Mouse (Mus musculus): ENCODE data around the gene Zfp110.
A peak's percentile ranks its signal among the peaks of the same experiment; 100 is the strongest.
"Not testable (repeated sequence)": the region's sequence is repeated elsewhere in the genome, so short reads cannot be mapped to it uniquely, and the experiment has no call there.

Zfp110 gene

GRCm38 (mm10) chr7:12834162-12835120 lies at the start of gene Zfp110:
Gene Zfp110, plus strand, starts transcription at chr7:12834761.
- peak; percentile 78 for DNase-seq (ENCODE audit: low spot score)

DNA sequence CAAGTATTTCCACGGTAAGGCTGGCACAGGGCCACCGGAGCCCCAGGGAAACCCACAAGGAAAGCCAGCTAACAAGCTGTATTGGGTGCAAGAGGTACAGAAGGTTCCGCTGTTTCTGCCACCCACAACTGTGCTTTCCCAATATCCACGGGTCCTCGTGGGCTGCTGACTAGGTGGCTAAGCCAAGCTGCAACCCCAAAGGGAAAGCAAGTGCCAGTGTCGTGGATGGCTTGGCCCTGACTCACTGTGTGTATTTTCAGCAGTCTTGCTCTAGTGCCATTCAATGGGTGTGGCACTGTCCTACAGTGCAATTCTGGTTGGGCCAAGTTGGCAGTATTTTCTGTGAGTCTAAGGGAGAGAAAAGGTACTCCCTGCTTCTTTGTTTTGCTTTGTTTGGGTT lies 47.2 kb upstream of the Zfp110 start:
- no peak for DNase-seq (ENCODE audit: low spot score)

DNA sequence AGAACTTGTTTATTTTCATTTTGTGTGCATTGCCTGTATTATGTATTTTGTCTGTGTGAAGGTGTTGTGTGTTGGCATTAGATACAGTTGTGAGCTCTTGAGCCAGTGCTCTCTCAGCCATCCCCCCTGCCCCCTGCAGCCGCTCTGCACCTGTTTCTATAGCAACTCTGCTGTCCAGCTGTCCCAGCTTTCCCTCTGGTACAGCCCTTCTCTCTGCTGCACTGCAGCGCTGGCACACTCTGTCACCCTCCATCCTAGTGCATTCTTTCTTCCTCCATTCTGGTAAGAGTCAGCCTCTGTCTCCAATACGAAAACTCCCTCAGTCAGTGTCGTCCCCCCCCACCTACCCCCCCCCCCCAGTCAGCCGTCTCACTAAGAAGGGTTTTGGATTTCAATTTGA lies 46.5 kb upstream of the Zfp110 start:
- DNase-seq (ENCODE audit: low spot score) = no peak

- not testable (repeated sequence) for DNase-seq (ENCODE audit: low spot score)
These were observed 41.9 kb upstream of the Zfp110 start for GRCm38 (mm10) chr7:12792624-12793023.

- no peak for DNase-seq (ENCODE audit: low spot score)
These were observed 36.6 kb upstream of the Zfp110 start for GRCm38 (mm10) chr7:12797971-12798370.

DNA sequence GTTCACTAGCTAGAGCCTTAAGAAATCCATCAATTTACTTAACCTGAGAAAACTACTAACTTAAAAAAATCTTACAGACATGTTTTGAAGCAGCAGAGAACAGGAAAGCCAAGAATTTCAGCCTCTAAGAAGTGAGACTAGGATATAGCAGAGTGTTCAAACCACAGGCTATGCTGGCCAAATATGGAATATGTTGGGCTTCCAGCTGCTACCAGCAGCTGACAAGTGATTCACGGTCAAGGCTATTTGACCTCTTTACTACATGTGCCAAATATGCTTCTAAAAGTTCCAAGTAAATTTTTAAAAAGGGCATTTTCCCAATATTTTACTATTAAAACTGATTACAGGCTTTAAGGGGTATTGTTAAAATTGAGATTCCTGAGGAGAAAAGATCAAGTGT lies 35.0 kb upstream of the Zfp110 start:
- no peak for DNase-seq (ENCODE audit: low spot score)

- peak; percentile 65 for DNase-seq (ENCODE audit: low spot score)
These were observed 31.5 kb upstream of the Zfp110 start, which contains the start of gene Zscan18 for GRCm38 (mm10) chr7:12802866-12803726. Gene Zscan18, minus strand, starts transcription at chr7:12803635.

GRCm38 (mm10) chr7:12803727-12804071 lies 30.9 kb upstream of the Zfp110 start:
- no peak for DNase-seq (ENCODE audit: low spot score)

GRCm38 (mm10) chr7:12815566-12815965 lies 19.0 kb upstream of the Zfp110 start:
- DNase-seq (ENCODE audit: low spot score) = no peak

- DNase-seq (ENCODE audit: low spot score) = peak; percentile 79
These were observed 15.9 kb upstream of the Zfp110 start, which contains the start of gene Zfp329 for GRCm38 (mm10) chr7:12818521-12819295. Gene Zfp329, minus strand, starts transcription at chr7:12818858.

- DNase-seq (ENCODE audit: low spot score) = no peak
These were observed 671 bp downstream of the Zfp110 start for GRCm38 (mm10) chr7:12835193-12835671.

DNA sequence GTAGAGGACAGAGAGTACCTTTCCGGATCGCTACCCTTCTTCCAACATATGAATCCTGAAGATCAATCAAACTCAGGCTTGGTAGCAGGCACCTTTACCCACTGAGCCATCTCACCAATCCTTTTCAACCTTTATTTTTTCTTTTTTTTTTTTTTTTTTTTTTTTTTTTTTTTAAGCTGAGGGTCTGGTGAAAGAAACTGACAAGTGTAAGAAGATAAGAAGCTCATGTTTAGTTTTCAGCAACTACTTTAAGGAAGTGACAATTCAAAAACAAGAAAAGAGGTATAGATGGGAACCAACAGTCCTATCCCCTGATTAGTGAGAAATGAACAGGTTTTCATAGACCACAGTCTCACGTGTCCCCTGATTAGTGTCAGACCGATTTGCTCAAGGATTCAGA lies 1.2 kb downstream of the Zfp110 start:
- no peak for DNase-seq (ENCODE audit: low spot score)

- no peak for DNase-seq (ENCODE audit: low spot score)
These were observed 39.7 kb downstream of the Zfp110 start for GRCm38 (mm10) chr7:12874301-12874700.

DNA sequence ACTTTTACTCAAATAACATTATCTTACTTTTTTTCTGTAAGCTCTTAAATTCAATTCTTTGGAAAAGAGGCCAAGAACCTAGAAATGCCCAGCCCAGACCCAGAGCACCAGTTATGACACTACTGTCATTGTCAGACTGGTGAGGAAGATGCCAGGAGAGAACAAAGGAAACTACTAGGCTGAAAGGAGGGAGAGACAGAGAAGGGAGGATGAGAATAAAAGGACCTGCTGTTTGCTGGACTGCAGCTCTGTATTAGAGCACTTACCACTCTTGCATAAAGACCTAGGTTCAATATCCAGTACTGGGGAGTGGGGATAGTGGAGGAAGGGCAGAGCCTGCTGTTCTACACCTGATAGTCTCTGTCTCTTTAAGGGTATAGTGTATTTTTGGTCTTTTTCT lies 45.5 kb downstream of the Zfp110 start:
- no peak for DNase-seq (ENCODE audit: low spot score)

DNA sequence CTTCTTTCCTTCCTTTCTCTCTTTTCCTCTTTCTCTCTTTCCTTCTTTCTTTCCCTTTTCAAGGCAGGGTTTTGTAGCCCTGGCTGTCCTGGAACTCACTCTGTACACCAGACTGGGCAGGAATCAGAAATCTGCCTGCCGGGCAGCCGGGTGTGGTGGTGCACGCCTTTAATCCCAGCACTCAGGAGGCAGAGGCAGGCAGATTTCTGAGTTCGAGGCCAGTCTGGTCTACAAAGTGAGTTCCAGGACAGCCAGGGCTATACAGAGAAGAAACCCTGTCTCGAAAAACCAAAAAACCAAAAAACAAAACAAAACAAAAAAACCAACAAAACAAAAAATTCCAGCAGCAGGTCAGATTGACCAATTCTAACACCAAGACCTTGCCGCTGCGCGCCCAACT lies 45.9 kb downstream of the Zfp110 start:
- DNase-seq (ENCODE audit: low spot score) = not testable (repeated sequence)

DNA sequence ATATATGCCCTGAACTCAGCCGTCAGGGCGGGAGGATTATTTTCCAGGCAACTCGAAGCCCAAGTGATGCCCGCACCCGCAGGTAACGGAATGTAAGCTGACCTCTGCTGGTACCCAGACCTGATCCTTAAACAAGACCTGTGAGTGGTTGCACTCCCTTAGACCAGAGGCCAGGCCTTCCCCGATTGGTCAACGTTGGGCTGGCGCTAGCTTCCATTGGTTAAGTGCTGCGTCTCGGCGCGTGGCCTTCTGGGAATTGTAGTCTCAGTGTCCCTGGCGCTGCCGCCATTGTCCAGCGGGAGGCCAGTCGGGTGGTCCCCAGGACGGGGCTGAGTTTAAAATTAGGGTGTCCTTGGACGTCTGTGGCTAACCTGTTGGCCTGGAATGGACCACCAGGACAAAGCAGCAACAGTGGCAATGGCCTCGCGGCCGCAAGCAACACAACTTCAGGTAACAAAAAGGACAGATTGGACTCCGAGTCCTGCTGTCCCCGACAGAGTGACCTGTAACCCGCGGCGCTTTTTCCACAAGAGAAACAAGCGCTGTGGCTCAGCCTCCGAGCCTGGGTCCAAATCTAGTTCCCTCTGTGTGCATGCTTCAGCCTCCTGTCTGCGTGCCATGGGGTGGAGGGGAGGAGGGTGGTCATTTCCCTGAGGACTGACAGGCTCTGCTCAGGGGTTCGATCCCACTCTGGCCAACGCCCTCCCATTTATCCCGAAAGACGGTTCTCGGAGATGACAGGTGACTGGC lies 46.5 kb downstream of the Zfp110 start, which contains the start of gene Zfp128:
Gene Zfp128, plus strand, starts transcription at position 267 of the 750 bp plus-strand sequence.
- DNase-seq (ENCODE audit: low spot score) = peak; percentile 92

DNA sequence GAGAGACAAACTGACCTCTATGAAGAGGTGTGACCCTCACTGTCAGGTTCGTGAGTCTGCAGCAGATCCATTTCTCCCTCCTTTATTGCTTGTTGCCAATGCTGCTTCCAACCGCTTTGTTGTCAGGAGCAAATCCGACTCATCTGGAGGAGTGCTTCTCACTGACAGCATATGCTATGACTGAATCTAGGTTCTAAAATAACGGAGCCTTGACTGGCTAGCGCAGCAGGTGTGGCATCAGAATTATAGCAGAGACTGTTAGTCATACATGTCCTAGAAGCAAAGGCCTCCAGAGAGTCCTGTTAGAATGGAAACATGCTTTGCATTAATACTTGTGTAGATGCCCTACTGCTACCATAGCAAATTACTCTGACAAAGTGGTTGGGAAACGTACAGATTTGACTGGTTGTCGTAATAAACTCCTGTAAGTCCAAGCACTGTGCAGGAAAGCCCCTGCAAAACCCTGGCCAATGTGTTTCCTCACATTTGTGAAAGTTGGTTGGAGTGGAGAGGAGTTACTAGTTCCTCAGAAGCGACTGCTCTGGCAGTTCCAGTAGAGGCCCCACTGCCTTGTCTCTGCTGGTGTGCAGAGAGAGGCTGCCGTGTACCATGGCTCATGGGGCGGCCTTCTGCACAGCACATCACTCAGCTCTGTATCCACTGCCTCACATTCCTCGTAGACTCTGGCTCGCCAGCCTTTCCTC lies 52.2 kb downstream of the Zfp110 start:
- DNase-seq (ENCODE audit: low spot score) = no peak

DNA sequence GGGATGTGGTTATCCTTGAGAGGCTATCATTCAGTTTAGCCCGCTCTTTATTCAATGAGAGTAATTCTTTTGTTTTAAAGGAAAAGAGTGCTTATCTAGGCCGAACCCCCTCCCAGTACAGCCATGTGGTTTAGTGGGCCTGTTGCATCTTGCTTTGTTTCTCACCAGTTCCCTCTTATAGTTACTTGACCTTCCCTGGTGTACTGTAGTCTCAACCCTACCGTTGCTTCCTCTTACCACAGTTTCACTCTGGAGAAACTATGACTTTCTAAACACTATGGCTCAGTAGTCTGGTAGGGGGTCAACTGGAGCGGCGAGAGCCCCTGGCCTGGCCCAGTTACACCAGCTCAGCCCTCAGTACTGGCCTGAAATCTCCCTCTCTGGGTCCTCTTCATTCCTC lies 53.0 kb downstream of the Zfp110 start:
- no peak for DNase-seq (ENCODE audit: low spot score)

GRCm38 (mm10) chr7:12890928-12891327 lies 56.4 kb downstream of the Zfp110 start:
- DNase-seq (ENCODE audit: low spot score) = no peak

DNA sequence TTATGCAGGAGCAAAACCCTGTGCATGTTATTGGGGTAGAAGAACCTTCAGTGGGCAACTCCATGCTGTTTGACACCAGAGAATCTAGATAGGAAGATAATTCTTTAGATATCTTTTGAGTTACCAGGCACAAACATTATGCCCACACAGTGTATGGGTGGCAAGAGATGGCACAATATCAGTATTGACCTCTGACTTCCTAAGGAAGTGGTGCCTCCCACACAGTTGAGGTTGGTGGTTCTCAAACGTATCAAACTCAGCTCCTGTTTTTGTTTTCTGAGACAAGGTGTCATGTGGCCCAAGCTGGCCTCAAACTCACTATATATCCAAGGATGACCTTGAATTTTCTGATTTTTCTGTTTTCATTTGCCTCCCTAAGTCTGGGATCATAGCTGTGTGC lies 56.8 kb downstream of the Zfp110 start:
- DNase-seq (ENCODE audit: low spot score) = no peak
